Mouse (Mus musculus) forebrain, postnatal 0 days (tissue): Measurements from ENCODE around the gene Trim52. TPM values are rescaled to one million over a fixed set of nuclear protein-coding genes. Genes with fewer than 3 reads are reported as not detected.
A peak's percentile ranks its signal among the peaks of the same experiment; 100 is the strongest.
"Not testable (repeated sequence)": the region's sequence is repeated elsewhere in the genome, so short reads cannot be mapped to it uniquely, and the experiment has no call there.

Source experiments
- ATAC-seq: fragments of 200-750 bp; cut with Nextera tagmentation; 2 replicates; pipeline ENCODE4 v1.8.0; 2017; ENCODE audit warnings: mild to moderate bottlenecking, moderate library complexity
- DNase-seq: peaks from one replicate; pipeline ENCODE4 v3.0.0-alpha.2; 2015
- H3K27ac ChIP-seq: fragments of 300-500 bp; sonication (generic); 2 replicates; pipeline ENCODE4 v1.5.1; 2014; ENCODE audit warnings: low read depth, mild to moderate bottlenecking, antibody characterized with exemption, low read length, moderate library complexity, mixed read lengths
- H3K27me3 ChIP-seq: fragments of 300-500 bp; sonication (generic); 2 replicates; pipeline ENCODE4 v1.6.1; 2014; ENCODE audit warnings: mild to moderate bottlenecking, low read length, mixed read lengths; ENCODE audit not compliant: insufficient read depth
- H3K36me3 ChIP-seq: fragments of 300-500 bp; sonication (generic); 2 replicates; pipeline ENCODE4 v1.6.1; 2014; ENCODE audit warnings: mild to moderate bottlenecking, moderate library complexity; ENCODE audit not compliant: insufficient read depth
- H3K4me1 ChIP-seq: fragments of 300-500 bp; sonication (generic); 2 replicates; pipeline ENCODE4 v1.6.1; 2014; ENCODE audit warnings: antibody characterized with exemption; ENCODE audit not compliant: insufficient read depth
- H3K4me2 ChIP-seq: fragments of 300-500 bp; sonication (generic); 2 replicates; pipeline ENCODE4 v1.6.1; 2014; ENCODE audit warnings: low read depth, mild to moderate bottlenecking, moderate library complexity
- H3K4me3 ChIP-seq: fragments of 300-500 bp; sonication (generic); 2 replicates; pipeline ENCODE4 v1.5.1; 2014; ENCODE audit warnings: low read depth, low read length, mixed read lengths
- H3K9ac ChIP-seq: fragments of 300-500 bp; sonication (generic); 2 replicates; pipeline ENCODE4 v1.6.1; 2014; ENCODE audit warnings: mild to moderate bottlenecking
- H3K9me3 ChIP-seq: fragments of 300-500 bp; sonication (generic); 2 replicates; pipeline ENCODE4 v1.6.1; 2016; ENCODE audit warnings: low read length
- CTCF ChIP-seq: sonication (generic); IDR thresholded peaks from 2 replicates; pipeline ENCODE4 v1.5.1; 2016; ENCODE audit warnings: antibody characterized with exemption, control low read depth, low read depth
- WGBS: fragments of 180-500 bp; shearing (Covaris S2); extraction: QIAGEN DNeasy Blood & Tissue Kit; methylation state at CpG from one replicate; pipeline ENCODE4 v1.1.7; 2014; 5-methylcytosine and 5-hydroxymethylcytosine counted together
- polyA plus RNA-seq: library from polyadenylated mRNA; unstranded; fragments of >200 nt; fragmentation: Nextera tagmentation; extraction: Ambion mirVana; gene quantifications from 2 replicates; pipeline ENCODE4 v1.2.1, GENCODE M21; 2015
- total RNA-seq: library from RNA; depleted of rRNA; stranded (reverse); fragments of >200 nt; gene quantifications from 2 replicates; pipeline ENCODE4 v1.2.3, GENCODE M21; 2014

Gene Trim52
- total and polyA plus RNA-seq, 2 experiments from 2014 or later, result not detected

- Histone ChIP-seq H3K36me3 (no peaks in the 10 kb centered on the region), H3K9me3 (no peaks in the 10 kb centered on the region), H3K4me3 (no peak overlapping the region), H3K9ac (no peak overlapping the region), H3K4me1 (no peaks in the 10 kb centered on the region), H3K27me3 (no peaks in the 10 kb centered on the region), H3K27ac (no peak overlapping the region), H3K4me2 (no peak overlapping the region)
- DNase-seq, result no peak
- WGBS, result 75% methylated on average over 2 of the region's 2 CpGs
- no peak for TF ChIP-seq CTCF
- ATAC-seq, result no peak
Measured at GRCm38 (mm10) chr14:106119371-106119770, 13.4 kb downstream of the Trim52 start.

- ATAC-seq (no peak), DNase-seq (no peak)
- Histone ChIP-seq H3K4me2 (no peak overlapping the region), H3K4me1 (no peaks in the 10 kb centered on the region), H3K27me3 (no peaks in the 10 kb centered on the region), H3K27ac (no peak overlapping the region), H3K9me3 (no peaks in the 10 kb centered on the region), H3K4me3 (no peak overlapping the region), H3K9ac (no peak overlapping the region), H3K36me3 (no peaks in the 10 kb centered on the region)
- no peak for TF ChIP-seq CTCF
Measured at GRCm38 (mm10) chr14:106136272-106136671, 30.3 kb downstream of the Trim52 start.

GRCm38 (mm10) chr14:106151188-106151587 lies 45.2 kb downstream of the Trim52 start:
- no peaks in the 10 kb centered on the region for H3K9me3 ChIP-seq
- no peak overlapping the region for H3K9ac ChIP-seq
- no peak overlapping the region for H3K27ac ChIP-seq
- TF ChIP-seq CTCF, result no peak
- no peaks in the 10 kb centered on the region for H3K27me3 ChIP-seq
- H3K36me3 ChIP-seq, result no peaks in the 10 kb centered on the region
- H3K4me2 ChIP-seq, result no peak overlapping the region
- 49% methylated on average over 2 of the region's 2 CpGs for WGBS
- no peak; the same call in 1 of the 2 replicates for ATAC-seq
- no peaks in the 10 kb centered on the region for H3K4me1 ChIP-seq
- H3K4me3 ChIP-seq, result no peak overlapping the region
- peak; percentile 22 for DNase-seq

GRCm38 (mm10) chr14:106154879-106155576 lies 49.0 kb downstream of the Trim52 start:
- H3K4me2 ChIP-seq, result no peak overlapping the region
- 79% methylated on average over 7 of the region's 7 CpGs for WGBS
- TF ChIP-seq CTCF, result no peak
- DNase-seq (no peak), ATAC-seq (no peak)
- no peaks in the 10 kb centered on the region for H3K9me3 ChIP-seq
- H3K27ac ChIP-seq, result no peak overlapping the region
- H3K9ac ChIP-seq, result no peak overlapping the region
- H3K4me3 ChIP-seq, result no peak overlapping the region
- H3K27me3 ChIP-seq, result no peaks in the 10 kb centered on the region
- H3K36me3 ChIP-seq, result no peaks in the 10 kb centered on the region
- no peaks in the 10 kb centered on the region for H3K4me1 ChIP-seq

GRCm38 (mm10) chr14:106156533-106156932 lies 50.5 kb downstream of the Trim52 start:
- Histone ChIP-seq H3K27me3 (no peaks in the 10 kb centered on the region), H3K27ac (no peak overlapping the region), H3K4me1 (no peaks in the 10 kb centered on the region), H3K36me3 (no peaks in the 10 kb centered on the region), H3K9me3 (no peaks in the 10 kb centered on the region), H3K4me3 (no peak overlapping the region), H3K4me2 (no peak overlapping the region), H3K9ac (no peak overlapping the region)
- no peak for ATAC-seq
- TF ChIP-seq CTCF, result no peak
- WGBS, result 84% methylated on average over 1 of the region's 1 CpGs
- DNase-seq, result no peak

- Histone ChIP-seq H3K4me3 (no peak overlapping the region), H3K36me3 (no peaks in the 10 kb centered on the region), H3K4me2 (no peak overlapping the region), H3K9ac (no peak overlapping the region), H3K27ac (no peak overlapping the region), H3K4me1 (no peaks in the 10 kb centered on the region), H3K27me3 (no peaks in the 10 kb centered on the region), H3K9me3 (no peaks in the 10 kb centered on the region)
- ATAC-seq (no peak), DNase-seq (no peak)
- TF ChIP-seq CTCF, result no peak
- 21% methylated on average over 3 of the region's 3 CpGs for WGBS
Measured at GRCm38 (mm10) chr14:106162331-106162730, 56.3 kb downstream of the Trim52 start.

GRCm38 (mm10) chr14:106163196-106163595 lies 57.2 kb downstream of the Trim52 start:
- ATAC-seq (no peak), DNase-seq (no peak)
- Histone ChIP-seq H3K4me2 (no peak overlapping the region), H3K4me3 (no peak overlapping the region), H3K36me3 (no peaks in the 10 kb centered on the region), H3K9ac (no peak overlapping the region), H3K27ac (no peak overlapping the region), H3K9me3 (no peaks in the 10 kb centered on the region), H3K4me1 (no peaks in the 10 kb centered on the region), H3K27me3 (no peaks in the 10 kb centered on the region)
- no peak for TF ChIP-seq CTCF

GRCm38 (mm10) chr14:106163933-106164332 lies 57.9 kb downstream of the Trim52 start:
- not testable (repeated sequence) for H3K4me1 ChIP-seq, DNase-seq, H3K9ac ChIP-seq, H3K27ac ChIP-seq, H3K27me3 ChIP-seq, H3K9me3 ChIP-seq, H3K36me3 ChIP-seq, H3K4me2 ChIP-seq, ATAC-seq, H3K4me3 ChIP-seq
